Mouse (Mus musculus) fat pad, adult 2 months (tissue): ENCODE measurements around the gene Apoa1.

Experiments used
- DNase-seq: peaks from one replicate; pipeline ENCODE4 v3.0.0-alpha.2; 2011; ENCODE audit warnings: low read depth, low spot score; ENCODE audit errors: extremely low read depth

The Apoa1 gene

GRCm38 (mm10) chr9:46215338-46216322, 12.8 kb upstream of the Apoa1 start:
- peak; percentile 74 for DNase-seq

- no peak for DNase-seq
Observed at GRCm38 (mm10) chr9:46216744-46217470, 11.5 kb upstream of the Apoa1 start.

GRCm38 (mm10) chr9:46218176-46218575, 10.2 kb upstream of the Apoa1 start:
- no peak for DNase-seq

- no peak for DNase-seq
Observed at GRCm38 (mm10) chr9:46223090-46223489, 5.3 kb upstream of the Apoa1 start.

GRCm38 (mm10) chr9:46224101-46224500, 4.3 kb upstream of the Apoa1 start:
- no peak for DNase-seq

GRCm38 (mm10) chr9:46224945-46225660, 3.3 kb upstream of the Apoa1 start:
- no peak for DNase-seq

GRCm38 (mm10) chr9:46227064-46227614, 1.2 kb upstream of the Apoa1 start:
- DNase-seq, result no peak

- no peak for DNase-seq
Observed at GRCm38 (mm10) chr9:46229573-46230449, 1.4 kb downstream of the Apoa1 start.

GRCm38 (mm10) chr9:46230450-46230975, 2.1 kb downstream of the Apoa1 start:
- no peak for DNase-seq

- no peak for DNase-seq
Observed at GRCm38 (mm10) chr9:46235196-46235595, 6.8 kb downstream of the Apoa1 start.

GRCm38 (mm10) chr9:46235596-46235648, 7.0 kb downstream of the Apoa1 start, which contains the start of gene Apoc3:
TSS of gene Apoc3 (minus strand) at chr9:46235636.
- DNase-seq, result no peak

- DNase-seq, result no peak
Observed at GRCm38 (mm10) chr9:46235649-46236048, 7.3 kb downstream of the Apoa1 start.

GRCm38 (mm10) chr9:46238850-46239249, 10.5 kb downstream of the Apoa1 start:
- DNase-seq, result no peak

GRCm38 (mm10) chr9:46240526-46241153, 12.3 kb downstream of the Apoa1 start, which contains the start of gene Apoa4:
TSS of gene Apoa4 (plus strand) at chr9:46240696.
- no peak for DNase-seq

GRCm38 (mm10) chr9:46241818-46242217, 13.4 kb downstream of the Apoa1 start:
- no peak for DNase-seq

GRCm38 (mm10) chr9:46243122-46243521, 14.7 kb downstream of the Apoa1 start:
- no peak for DNase-seq

- DNase-seq, result no peak
Observed at GRCm38 (mm10) chr9:46243584-46243983, 15.2 kb downstream of the Apoa1 start.

- DNase-seq, result peak; percentile 11
Observed at GRCm38 (mm10) chr9:46246752-46247324, 18.5 kb downstream of the Apoa1 start.

- DNase-seq, result no peak
Observed at GRCm38 (mm10) chr9:46256177-46256576, 27.8 kb downstream of the Apoa1 start.
